Mouse (Mus musculus) liver, postnatal 0 days (tissue): ENCODE measurements around the gene Gh.

ENCODE experiments used
- CTCF ChIP-seq: sonication (generic); IDR thresholded peaks from 2 replicates; pipeline ENCODE4 v1.5.1; 2016; ENCODE audit warnings: antibody characterized with exemption, low read depth
- EP300 ChIP-seq: IDR thresholded peaks from 2 replicates; pipeline ENCODE4 v1.6.1; 2016; ENCODE audit warnings: antibody characterized with exemption, low read depth, mild to moderate bottlenecking

GRCm38 (mm10) chr11:106269060-106269431, 32.6 kb downstream of the Gh start:
- no peak for TF ChIP-seq CTCF
- no peak for TF ChIP-seq EP300
